Mouse (Mus musculus) kidney, embryonic 15.5 days (tissue): ENCODE measurements around the gene Sh3gl2. TPM values are rescaled to one million over a fixed set of nuclear protein-coding genes. Genes with fewer than 3 reads are reported as not detected.

Source experiments
- ATAC-seq: fragments of 200-750 bp; cut with Nextera tagmentation; replicated peaks from 2 replicates; pipeline ENCODE4 v1.8.0; 2017; ENCODE audit warnings: moderate TSS enrichment; ENCODE audit not compliant: low FRiP score
- H3K27ac ChIP-seq: fragments of 300-500 bp; sonication (generic); 2 replicates; pipeline ENCODE4 v1.5.1; 2015; ENCODE audit warnings: mild to moderate bottlenecking, inconsistent platforms
- H3K27me3 ChIP-seq: fragments of 300-500 bp; sonication (generic); 2 replicates; pipeline ENCODE4 v1.6.1; 2015; ENCODE audit warnings: inconsistent platforms
- H3K36me3 ChIP-seq: fragments of 300-500 bp; sonication (generic); 2 replicates; pipeline ENCODE4 v1.6.1; 2015; ENCODE audit warnings: inconsistent platforms
- H3K4me1 ChIP-seq: fragments of 300-500 bp; sonication (generic); 2 replicates; pipeline ENCODE4 v1.6.1; 2015; ENCODE audit warnings: inconsistent platforms
- H3K4me2 ChIP-seq: fragments of 300-500 bp; sonication (generic); 2 replicates; pipeline ENCODE4 v1.6.1; 2015; ENCODE audit warnings: moderate library complexity, mild to moderate bottlenecking, inconsistent platforms
- H3K4me3 ChIP-seq: fragments of 300-500 bp; sonication (generic); replicated peaks from 2 replicates; pipeline ENCODE4 v1.5.1; 2015; ENCODE audit warnings: mild to moderate bottlenecking, inconsistent platforms
- H3K9ac ChIP-seq: fragments of 300-500 bp; sonication (generic); 2 replicates; pipeline ENCODE4 v1.6.1; 2015; ENCODE audit warnings: mild to moderate bottlenecking, inconsistent platforms
- H3K9me3 ChIP-seq: fragments of 300-500 bp; sonication (generic); replicated peaks from 2 replicates; pipeline ENCODE4 v1.6.1; 2016; ENCODE audit warnings: inconsistent platforms
- WGBS: fragments of 180-500 bp; shearing (Covaris S2); methylation state at CpG from one replicate; pipeline ENCODE4 v1.1.7; 2015; ENCODE audit warnings: mixed read lengths; 5-methylcytosine and 5-hydroxymethylcytosine counted together
- polyA plus RNA-seq: library from polyadenylated mRNA; unstranded; fragments of >200 nt; fragmentation: Nextera tagmentation; extraction: Ambion mirVana; gene quantifications from 2 replicates; pipeline ENCODE4 v1.2.1, GENCODE M21; 2015

Gene Sh3gl2
- polyA plus RNA-seq, 1 experiment from 2014 or later, result 16.8 TPM

DNA sequence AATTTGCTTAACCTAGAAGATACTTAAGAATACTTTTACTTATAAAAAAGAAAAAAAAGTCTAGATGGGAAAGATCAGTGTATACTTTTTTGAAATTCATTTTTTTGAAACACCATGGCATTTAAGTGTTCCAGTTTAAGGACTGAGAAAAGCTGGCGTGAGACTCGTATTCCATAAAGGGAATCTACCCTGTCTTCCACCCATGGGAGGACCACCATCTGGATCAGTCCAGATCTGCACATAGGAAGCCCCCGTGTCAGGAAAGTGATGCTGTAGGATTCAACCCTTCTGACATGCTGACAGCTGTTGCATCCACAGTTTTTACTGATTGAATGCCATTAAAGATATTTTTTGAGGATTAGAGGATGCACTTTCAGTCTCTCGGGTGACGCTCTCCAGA lies 134.2 kb downstream of the Sh3gl2 start:
- Histone ChIP-seq H3K36me3 (no peaks in the 10 kb centered on the region), H3K4me1 (no peaks in the 10 kb centered on the region), H3K9ac (no peak overlapping the region), H3K9me3 (no peaks in the 10 kb centered on the region), H3K4me2 (no peak overlapping the region), H3K27ac (no peak overlapping the region), H3K27me3 (no peaks in the 10 kb centered on the region), H3K4me3 (no peak overlapping the region)
- no peak for ATAC-seq
- 87% methylated on average over 5 of the region's 5 CpGs for WGBS

- no peak overlapping the region for H3K27ac ChIP-seq
These were observed 135.8 kb downstream of the Sh3gl2 start for GRCm38 (mm10) chr4:85340686-85341085.

DNA sequence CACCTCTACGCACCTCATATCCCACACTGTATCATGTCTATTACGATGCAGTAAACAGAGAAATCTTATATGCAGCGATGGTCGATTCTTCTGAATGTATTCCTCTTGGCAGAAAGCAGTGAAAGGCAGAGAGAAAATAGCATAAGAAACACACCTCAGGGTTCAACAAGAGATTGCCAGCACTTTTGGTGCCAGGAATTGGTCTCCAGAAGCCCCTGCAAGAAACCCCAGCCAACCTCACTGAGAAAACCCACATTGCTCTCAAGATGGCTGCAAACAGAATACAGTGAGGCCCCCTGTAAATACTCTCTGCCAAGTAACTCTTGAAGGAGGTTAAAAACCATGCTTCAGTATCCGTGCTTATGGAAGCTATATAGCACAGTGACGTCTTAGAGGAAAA lies 141.0 kb downstream of the Sh3gl2 start:
- Histone ChIP-seq H3K9ac (no peak overlapping the region), H3K9me3 (no peaks in the 10 kb centered on the region), H3K4me3 (no peak overlapping the region), H3K27ac (no peak overlapping the region), H3K27me3 (no peaks in the 10 kb centered on the region), H3K4me2 (no peak overlapping the region), H3K36me3 (no peaks in the 10 kb centered on the region), H3K4me1 (no peaks in the 10 kb centered on the region)
- WGBS, result 87% methylated on average over 6 of the region's 6 CpGs
- ATAC-seq, result no peak

More at GRCm38 (mm10) chr4:85340686-85341085, 135.8 kb downstream of the Sh3gl2 start:
- no peaks in the 10 kb centered on the region for H3K4me1 ChIP-seq
- H3K27me3 ChIP-seq, result no peaks in the 10 kb centered on the region
- no peak overlapping the region for H3K4me2 ChIP-seq
- ATAC-seq, result no peak
- no peaks in the 10 kb centered on the region for H3K9me3 ChIP-seq
- WGBS, result 80% methylated on average over 6 of the region's 6 CpGs
- no peak overlapping the region for H3K4me3 ChIP-seq
- no peak overlapping the region for H3K9ac ChIP-seq
- no peaks in the 10 kb centered on the region for H3K36me3 ChIP-seq

DNA sequence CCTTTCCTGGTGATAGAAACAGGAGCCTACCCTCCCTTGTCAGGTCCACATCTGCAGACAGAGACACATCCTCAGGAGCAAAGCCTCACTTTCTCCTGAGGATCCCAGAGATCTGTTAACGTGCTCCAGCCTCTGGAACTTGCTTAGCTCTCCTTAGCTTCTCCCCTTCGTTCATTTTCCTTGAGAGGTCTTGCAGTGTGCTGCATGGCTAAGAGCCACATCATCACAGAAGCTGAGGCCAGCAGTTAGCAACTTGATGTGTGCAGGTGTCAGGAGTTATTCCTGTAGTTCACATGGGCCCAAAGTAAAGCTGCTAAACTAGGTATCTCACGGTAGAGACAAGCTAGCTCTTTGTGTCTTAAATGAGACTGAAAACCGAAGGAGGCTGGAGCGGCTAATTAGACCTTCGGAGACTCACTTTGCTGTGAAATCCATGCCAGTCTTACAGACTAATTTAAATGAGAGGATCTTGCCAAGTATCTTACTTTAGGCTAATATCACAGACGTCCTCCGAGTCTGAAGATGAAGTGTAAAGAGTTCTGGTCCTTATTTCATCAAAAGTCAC lies 143.2 kb downstream of the Sh3gl2 start:
- Histone ChIP-seq H3K36me3 (no peaks in the 10 kb centered on the region), H3K4me1 (no peaks in the 10 kb centered on the region), H3K9me3 (no peaks in the 10 kb centered on the region), H3K4me2 (no peak overlapping the region), H3K27me3 (no peaks in the 10 kb centered on the region), H3K4me3 (no peak overlapping the region), H3K9ac (no peak overlapping the region), H3K27ac (no peak overlapping the region)
- no peak for ATAC-seq
- 81% methylated on average over 8 of the region's 8 CpGs for WGBS

DNA sequence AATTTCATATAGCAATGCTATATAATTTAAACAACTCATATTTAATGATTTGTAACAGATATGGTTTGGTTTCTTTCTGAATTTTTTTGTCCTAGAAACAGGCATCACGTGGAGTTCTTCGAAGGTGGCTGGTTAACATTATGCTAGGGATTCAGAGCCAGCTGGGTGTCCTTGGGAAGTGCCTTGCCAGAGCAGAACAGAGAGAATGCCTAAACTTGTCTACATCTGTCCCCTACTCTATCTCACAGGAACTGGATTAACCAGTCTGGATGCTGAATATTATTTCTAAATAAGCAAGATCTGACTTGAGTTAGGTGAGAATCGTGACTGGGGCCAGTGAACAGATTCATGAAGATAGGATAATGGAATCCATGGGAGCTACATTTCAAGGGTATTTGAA lies 157.7 kb downstream of the Sh3gl2 start:
- Histone ChIP-seq H3K36me3 (no peaks in the 10 kb centered on the region), H3K4me3 (no peak overlapping the region), H3K27me3 (no peaks in the 10 kb centered on the region), H3K9ac (no peak overlapping the region), H3K27ac (no peak overlapping the region), H3K4me2 (no peak overlapping the region), H3K4me1 (no peaks in the 10 kb centered on the region), H3K9me3 (no peaks in the 10 kb centered on the region)
- no peak for ATAC-seq
- WGBS, result 91% methylated on average over 3 of the region's 3 CpGs

GRCm38 (mm10) chr4:85363205-85363604 lies 158.3 kb downstream of the Sh3gl2 start:
- 77% methylated on average over 4 of the region's 4 CpGs for WGBS
- no peak overlapping the region for H3K4me3 ChIP-seq
- no peaks in the 10 kb centered on the region for H3K9me3 ChIP-seq
- no peaks in the 10 kb centered on the region for H3K4me1 ChIP-seq
- no peak overlapping the region for H3K27ac ChIP-seq
- H3K36me3 ChIP-seq, result no peaks in the 10 kb centered on the region
- H3K4me2 ChIP-seq, result no peak overlapping the region
- ATAC-seq, result no peak
- no peaks in the 10 kb centered on the region for H3K27me3 ChIP-seq
- no peak overlapping the region for H3K9ac ChIP-seq

GRCm38 (mm10) chr4:85371036-85371435 lies 166.1 kb downstream of the Sh3gl2 start:
- H3K4me3 ChIP-seq, result no peak overlapping the region
- H3K4me2 ChIP-seq, result no peak overlapping the region
- no peak overlapping the region for H3K9ac ChIP-seq
- H3K4me1 ChIP-seq, result no peaks in the 10 kb centered on the region
- no peak overlapping the region for H3K27ac ChIP-seq
- no peaks in the 10 kb centered on the region for H3K27me3 ChIP-seq
- no peaks in the 10 kb centered on the region for H3K9me3 ChIP-seq
- ATAC-seq, result no peak
- H3K36me3 ChIP-seq, result no peaks in the 10 kb centered on the region
- 76% methylated on average over 6 of the region's 6 CpGs for WGBS

GRCm38 (mm10) chr4:85374801-85375200 lies 169.9 kb downstream of the Sh3gl2 start:
- H3K9ac ChIP-seq, result no peak overlapping the region
- H3K27me3 ChIP-seq, result no peaks in the 10 kb centered on the region
- H3K27ac ChIP-seq, result no peak overlapping the region
- WGBS, result 92% methylated on average over 4 of the region's 4 CpGs
- no peak overlapping the region for H3K4me2 ChIP-seq
- no peaks in the 10 kb centered on the region for H3K36me3 ChIP-seq
- H3K9me3 ChIP-seq, result no peaks in the 10 kb centered on the region
- no peak overlapping the region for H3K4me3 ChIP-seq
- ATAC-seq, result no peak
- no peaks in the 10 kb centered on the region for H3K4me1 ChIP-seq

- no peaks in the 10 kb centered on the region for H3K27me3 ChIP-seq
- no peaks in the 10 kb centered on the region for H3K4me1 ChIP-seq
- H3K9ac ChIP-seq, result no peak overlapping the region
- H3K4me2 ChIP-seq, result no peak overlapping the region
- H3K36me3 ChIP-seq, result no peaks in the 10 kb centered on the region
- no peak overlapping the region for H3K27ac ChIP-seq
- ATAC-seq, result no peak
- no peak overlapping the region for H3K4me3 ChIP-seq
- 89% methylated on average over 6 of the region's 6 CpGs for WGBS
- no peaks in the 10 kb centered on the region for H3K9me3 ChIP-seq
These were observed 171.3 kb downstream of the Sh3gl2 start for GRCm38 (mm10) chr4:85376187-85376586.

- Histone ChIP-seq H3K4me1 (no peaks in the 10 kb centered on the region), H3K4me2 (no peak overlapping the region), H3K4me3 (no peak overlapping the region), H3K9ac (no peak overlapping the region), H3K9me3 (no peaks in the 10 kb centered on the region), H3K36me3 (no peaks in the 10 kb centered on the region), H3K27me3 (no peaks in the 10 kb centered on the region), H3K27ac (no peak overlapping the region)
- no peak for ATAC-seq
- 90% methylated on average over 5 of the region's 5 CpGs for WGBS
These were observed 171.7 kb downstream of the Sh3gl2 start for GRCm38 (mm10) chr4:85376610-85377009.

- ATAC-seq, result no peak
- Histone ChIP-seq H3K27ac (no peak overlapping the region), H3K27me3 (no peaks in the 10 kb centered on the region), H3K4me2 (no peak overlapping the region), H3K4me3 (no peak overlapping the region), H3K9ac (no peak overlapping the region), H3K9me3 (no peaks in the 10 kb centered on the region), H3K36me3 (no peaks in the 10 kb centered on the region), H3K4me1 (no peaks in the 10 kb centered on the region)
- WGBS, result 86% methylated on average over 5 of the region's 5 CpGs
These were observed 180.3 kb downstream of the Sh3gl2 start for GRCm38 (mm10) chr4:85385241-85385640.

- Histone ChIP-seq H3K27ac (no peak overlapping the region), H3K4me3 (no peak overlapping the region), H3K27me3 (no peaks in the 10 kb centered on the region), H3K4me1 (no peaks in the 10 kb centered on the region), H3K36me3 (no peaks in the 10 kb centered on the region), H3K9ac (no peak overlapping the region), H3K9me3 (no peaks in the 10 kb centered on the region), H3K4me2 (no peak overlapping the region)
- no peak for ATAC-seq
- 92% methylated on average over 6 of the region's 6 CpGs for WGBS
These were observed 182.8 kb downstream of the Sh3gl2 start for GRCm38 (mm10) chr4:85387676-85388075.

DNA sequence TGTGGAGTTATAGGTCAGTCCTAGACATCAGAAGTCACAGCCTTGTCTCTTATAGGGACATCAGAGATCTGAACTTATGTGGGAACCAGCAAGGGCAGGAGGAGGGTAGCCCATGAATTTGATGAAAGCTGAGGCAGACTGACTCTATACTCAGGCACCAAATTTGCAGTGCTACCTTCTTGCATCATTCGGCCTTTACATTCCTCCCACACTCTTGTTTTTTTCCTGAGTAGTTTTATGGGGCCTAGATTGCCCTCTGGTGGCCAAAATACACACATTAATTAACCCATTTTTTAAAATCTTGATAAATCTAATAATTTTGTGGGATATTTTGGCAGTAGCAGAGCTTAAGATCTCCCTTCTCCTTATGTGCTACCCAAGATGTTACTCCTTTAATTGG lies 186.9 kb downstream of the Sh3gl2 start:
- Histone ChIP-seq H3K4me2 (no peak overlapping the region), H3K4me3 (no peak overlapping the region), H3K27me3 (no peaks in the 10 kb centered on the region), H3K27ac (no peak overlapping the region), H3K4me1 (no peaks in the 10 kb centered on the region), H3K36me3 (no peaks in the 10 kb centered on the region), H3K9me3 (no peaks in the 10 kb centered on the region), H3K9ac (no peak overlapping the region)
- no peak for ATAC-seq
- 30% methylated on average over 1 of the region's 1 CpGs for WGBS
